Mouse (Mus musculus): ENCODE measurements around the gene Tspear. TPM values are rescaled to one million over a fixed set of nuclear protein-coding genes. Genes with fewer than 3 reads are reported as not detected.

Gene Tspear
- total RNA-seq, 2 experiments from 2014 or later = 0.45 to 1.0 TPM

GRCm38 (mm10) chr10:77864067-77864761 lies 177.8 kb downstream of the Tspear start:
- DNase-seq (ENCODE audit: low spot score in 2 of 2) = no peak

DNA sequence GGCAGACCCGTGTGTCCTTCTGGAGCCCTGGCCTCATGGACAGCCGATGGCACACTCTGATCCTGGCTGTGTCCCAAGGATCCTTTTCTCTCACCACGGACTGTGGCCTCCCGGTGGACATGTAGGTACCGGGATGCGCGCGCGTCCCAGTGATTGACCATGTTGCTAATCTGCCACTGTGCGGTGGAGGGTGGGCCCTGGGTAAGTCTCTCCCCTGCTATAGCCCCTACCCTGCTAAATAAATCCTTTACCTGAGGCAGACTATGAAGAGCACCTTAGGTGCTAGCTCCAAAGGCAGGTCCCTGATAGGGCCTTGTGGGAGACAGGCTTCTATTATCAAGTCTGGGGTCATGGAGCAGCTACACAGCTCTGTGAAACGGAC lies 178.4 kb downstream of the Tspear start:
- DNase-seq (ENCODE audit: low spot score in 2 of 2) = no peak

GRCm38 (mm10) chr10:77867546-77867945 lies 181.2 kb downstream of the Tspear start:
- DNase-seq (ENCODE audit: low spot score in 2 of 2) = no peak

- no peak for DNase-seq (ENCODE audit: low spot score in 2 of 2)
Measured at GRCm38 (mm10) chr10:77869651-77870050, 183.3 kb downstream of the Tspear start.

GRCm38 (mm10) chr10:77878985-77879384 lies 192.6 kb downstream of the Tspear start:
- no peak for DNase-seq (ENCODE audit: low spot score in 2 of 2)

DNA sequence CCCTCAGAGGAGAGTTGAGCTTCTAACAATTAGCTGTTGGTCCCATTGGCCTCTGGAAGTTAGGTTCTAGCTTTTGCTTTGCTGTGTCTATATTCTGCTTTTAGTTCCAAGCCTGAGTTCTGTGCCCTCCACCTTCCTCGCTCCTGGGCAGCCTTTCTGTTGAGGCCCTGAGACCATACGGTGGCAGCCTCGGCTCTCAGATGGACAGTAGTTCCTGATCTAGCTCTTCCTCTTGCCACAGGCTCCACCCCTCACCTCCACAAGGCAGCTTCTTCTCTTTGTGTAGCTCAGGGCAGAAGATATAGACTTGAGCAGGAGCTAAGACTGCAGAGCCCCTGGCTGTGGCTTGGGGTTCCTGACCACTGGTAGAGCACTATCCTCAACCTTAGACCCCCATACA lies 193.9 kb downstream of the Tspear start:
- no peak for DNase-seq (ENCODE audit: low spot score in 2 of 2)

DNA sequence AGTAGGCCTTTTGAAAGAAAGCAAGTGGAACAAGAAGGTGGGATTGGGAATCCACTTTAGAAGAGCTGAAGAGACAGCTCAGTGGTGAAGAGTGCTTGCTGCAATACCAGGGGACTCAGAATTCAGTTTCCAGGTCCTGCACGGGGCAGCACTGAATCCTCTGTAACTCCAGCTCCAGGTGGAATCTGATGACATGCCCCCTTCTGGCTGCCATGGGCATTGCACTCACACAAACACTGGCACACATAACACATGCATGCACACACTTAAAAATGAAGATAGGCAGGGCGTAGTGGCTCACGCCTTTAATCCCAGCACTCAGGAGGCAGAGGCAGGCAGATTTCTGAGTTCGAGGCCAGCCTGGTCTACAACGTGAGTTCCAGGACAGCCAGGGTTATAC lies 196.2 kb downstream of the Tspear start:
- no peak for DNase-seq (ENCODE audit: low spot score in 2 of 2)

GRCm38 (mm10) chr10:77886007-77886747 lies 199.8 kb downstream of the Tspear start:
- DNase-seq (ENCODE audit: low spot score in 2 of 2) = no peak

DNA sequence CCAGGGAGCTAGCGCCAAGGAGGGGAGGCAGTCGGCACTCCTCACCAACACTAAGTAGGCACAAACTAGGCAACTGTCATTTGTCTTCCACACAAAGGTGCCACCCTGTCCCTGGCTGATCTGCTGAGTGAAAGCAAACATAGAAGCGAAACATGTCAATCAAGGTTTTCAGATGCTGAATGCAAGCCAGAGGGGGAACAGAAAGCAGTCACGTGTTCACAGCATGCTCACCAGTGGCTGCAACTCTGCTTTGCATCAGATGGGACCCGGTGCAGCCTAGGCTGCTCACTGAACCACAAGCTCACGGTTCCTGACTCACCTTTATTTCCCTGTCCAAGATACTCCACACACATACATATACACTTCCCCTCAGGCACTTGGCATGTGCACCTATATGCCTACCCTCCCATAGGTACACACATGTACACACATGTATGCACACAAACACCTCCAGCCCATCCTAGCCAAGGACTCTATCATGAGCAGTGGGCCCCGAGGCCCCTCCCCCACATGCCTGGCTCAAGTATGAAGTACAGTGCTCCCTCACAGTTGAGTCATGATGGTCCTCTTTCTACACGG lies 204.7 kb downstream of the Tspear start:
- no peak for DNase-seq (ENCODE audit: low spot score in 2 of 2)

- DNase-seq (ENCODE audit: low spot score in 2 of 2) = no peak
Measured at GRCm38 (mm10) chr10:77895562-77895961, 209.2 kb downstream of the Tspear start.

DNA sequence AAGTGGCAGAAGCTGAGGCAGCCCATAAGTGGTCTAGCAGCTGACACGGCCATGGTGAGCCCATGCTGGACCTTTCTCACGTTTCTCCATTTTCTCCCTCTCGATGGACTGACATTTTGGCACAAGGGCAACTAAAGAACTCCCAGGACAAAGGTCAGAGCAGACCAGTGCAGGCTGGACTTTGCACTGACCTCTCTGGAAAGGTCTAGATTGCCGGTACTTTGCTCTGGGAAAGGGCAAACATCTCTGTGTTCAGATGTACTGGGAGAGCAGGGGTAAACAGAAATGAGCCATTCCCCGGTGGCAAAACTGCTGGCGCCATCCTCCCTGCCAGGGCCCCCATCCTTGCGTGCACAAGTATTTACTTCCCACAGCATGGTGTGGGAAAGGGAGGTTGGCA lies 213.8 kb downstream of the Tspear start:
- DNase-seq (ENCODE audit: low spot score in 2 of 2) = no peak

DNA sequence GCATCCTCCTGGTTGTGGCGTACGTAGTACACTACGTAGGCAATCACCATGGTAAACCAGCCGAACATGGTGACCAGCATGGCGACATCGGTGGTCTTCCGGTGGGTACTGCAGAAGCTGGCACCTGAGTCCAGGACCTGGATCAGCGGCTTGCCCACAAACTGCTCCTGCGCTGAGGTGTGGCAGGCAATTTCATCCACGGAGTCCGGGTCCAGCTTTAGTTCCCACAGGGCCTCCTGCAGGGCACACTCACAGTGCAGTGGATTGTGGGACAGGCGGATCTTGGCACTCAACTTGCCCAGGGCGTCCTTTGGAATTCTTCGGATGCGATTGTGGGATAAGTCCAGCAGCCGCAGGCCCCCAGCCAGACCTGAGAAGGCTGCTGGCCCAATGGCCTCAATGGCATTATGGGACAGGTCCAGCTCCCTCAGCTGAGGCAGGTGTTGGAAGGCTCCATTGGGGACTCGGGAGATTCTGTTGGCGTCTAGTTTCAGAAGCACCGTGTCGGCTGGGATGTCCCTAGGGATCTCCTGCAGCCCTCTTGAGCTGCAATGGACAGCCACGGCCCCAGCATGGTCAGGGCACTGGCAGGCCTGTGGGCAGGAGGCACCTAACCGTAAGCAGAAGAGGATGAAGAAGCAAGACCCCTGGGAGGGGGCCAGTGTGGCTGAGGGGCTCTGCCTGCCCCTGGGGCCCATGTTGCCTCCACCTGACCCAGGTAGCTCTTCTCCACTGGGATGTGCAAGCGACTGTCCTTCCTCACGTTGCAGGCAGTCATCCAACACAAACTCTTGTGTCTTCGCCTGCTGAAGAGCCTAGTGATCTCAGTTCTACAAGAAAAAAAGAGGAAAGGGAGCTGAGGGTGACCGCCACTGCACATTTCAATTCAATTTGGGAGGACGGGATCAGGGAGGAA lies 214.8 kb downstream of the Tspear start:
- no peak for DNase-seq (ENCODE audit: low spot score in 2 of 2)

DNA sequence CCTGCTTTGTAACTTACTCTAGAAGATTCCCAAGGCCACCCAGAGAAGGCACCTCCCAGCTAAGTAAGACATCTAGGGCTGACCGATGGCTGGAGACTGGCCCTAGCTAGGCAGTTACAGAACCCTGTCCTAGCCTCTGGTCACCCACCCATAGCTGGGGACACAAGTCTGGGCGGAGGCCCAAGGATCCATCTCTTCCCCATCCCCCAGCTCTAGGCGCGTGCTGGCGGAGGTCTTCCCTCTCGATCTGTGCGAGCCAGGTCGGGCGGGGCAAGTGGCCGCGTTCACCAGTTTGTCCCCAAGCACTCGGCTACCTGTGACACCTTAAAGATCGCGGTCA lies 215.5 kb downstream of the Tspear start:
- DNase-seq (ENCODE audit: low spot score in 2 of 2) = no peak

DNA sequence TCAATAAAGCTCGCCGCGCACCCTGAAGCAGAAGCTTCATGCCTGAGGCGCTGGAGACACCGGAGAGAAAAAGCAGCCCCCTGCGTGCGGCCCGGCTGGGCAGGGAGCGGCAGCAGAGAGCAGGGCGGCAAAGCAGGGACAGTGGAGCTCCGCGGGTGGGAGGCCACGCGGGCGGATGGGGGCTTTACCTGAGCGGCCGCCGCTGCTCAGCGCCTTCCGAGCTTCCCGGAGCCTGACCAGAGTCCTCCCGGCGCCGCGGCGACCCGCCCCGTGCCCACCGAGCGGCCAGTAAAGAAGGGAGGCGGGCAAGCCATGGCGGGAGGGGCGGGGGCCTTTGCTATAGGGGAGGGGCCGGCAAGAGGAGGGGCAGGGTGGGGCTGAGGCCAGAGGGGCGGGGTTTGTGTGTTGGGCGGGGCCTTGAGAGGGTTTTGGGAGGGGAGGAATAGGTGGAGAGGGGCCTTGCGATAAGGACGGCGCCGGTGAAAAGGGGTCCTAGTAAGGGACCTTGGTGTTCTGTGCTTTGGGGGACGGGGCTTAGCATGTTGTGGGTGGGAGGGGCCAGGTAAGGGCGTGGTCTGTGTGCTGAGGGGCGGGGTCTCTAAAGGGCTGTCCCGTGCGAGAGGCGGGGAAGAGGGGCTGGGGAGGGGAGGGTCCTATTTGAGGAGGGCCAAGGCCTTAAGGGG lies 216.0 kb downstream of the Tspear start, which contains the start of gene Lrrc3:
Lrrc3 (minus strand) TSS at position 326 of the 683 bp plus-strand sequence.
- DNase-seq (ENCODE audit: low spot score in 2 of 2) = peak; percentile 32 to 48

DNA sequence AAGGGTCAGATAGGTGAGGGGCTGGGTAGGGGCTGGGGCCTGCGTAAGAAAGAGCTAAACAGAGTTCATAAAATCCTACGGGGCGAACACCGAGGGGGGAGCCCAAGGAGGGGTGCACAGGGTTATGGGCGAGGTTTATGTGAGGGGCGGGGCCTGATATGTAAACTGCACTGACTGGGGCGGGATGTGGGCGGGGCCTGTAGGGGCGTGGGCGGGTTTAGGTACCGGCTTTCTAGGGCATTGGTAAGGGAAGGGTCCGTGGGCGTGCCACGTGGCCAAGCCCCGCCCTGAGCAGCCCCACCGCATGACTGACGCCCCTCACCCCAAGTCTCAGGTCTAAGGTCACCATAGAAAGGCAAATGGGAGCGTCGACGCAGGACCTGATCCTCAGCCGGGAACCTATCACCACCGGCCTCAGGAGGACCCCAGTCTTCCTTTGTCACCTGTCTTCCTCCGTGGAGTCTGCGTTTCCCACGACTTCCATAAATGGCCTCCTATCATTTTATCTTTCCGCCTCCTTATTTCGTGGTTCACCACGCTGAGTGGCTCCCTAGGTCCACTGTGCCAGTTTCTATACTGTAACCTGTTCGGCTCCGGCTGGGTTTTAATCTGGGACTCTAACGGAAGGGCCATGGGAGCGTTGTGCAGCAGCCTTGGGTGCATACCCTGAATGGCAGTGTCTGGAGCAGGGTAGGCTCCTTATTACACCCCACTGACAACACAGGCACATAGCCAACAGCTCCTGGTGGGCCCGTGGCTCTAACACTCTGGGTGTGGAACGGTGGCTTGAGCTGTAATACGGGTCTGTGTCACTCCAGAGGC lies 216.7 kb downstream of the Tspear start:
- peak in 1 of 2 experiments; percentile 13 for DNase-seq (ENCODE audit: low spot score in 2 of 2)

GRCm38 (mm10) chr10:77912605-77913004 lies 226.2 kb downstream of the Tspear start:
- DNase-seq (ENCODE audit: low spot score in 2 of 2) = no peak

DNA sequence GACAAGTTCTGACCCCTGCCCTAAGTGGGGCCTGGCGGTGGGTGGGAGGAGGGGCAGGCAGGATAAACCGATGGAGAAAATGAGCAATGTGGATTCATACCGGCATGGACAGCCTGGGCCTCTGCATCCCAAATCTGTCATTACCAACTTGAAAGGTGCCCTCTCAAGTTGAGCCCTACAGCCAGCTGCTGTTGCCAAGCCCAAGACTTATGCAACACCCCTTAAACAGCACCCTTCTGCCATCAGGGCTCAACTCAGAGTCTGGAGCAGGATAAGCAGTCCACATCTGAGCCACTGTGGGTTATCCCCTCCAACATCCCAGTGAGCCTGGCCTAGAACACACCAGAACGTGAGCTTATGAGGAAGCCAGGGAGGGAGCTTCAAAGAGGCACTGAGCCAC lies 226.9 kb downstream of the Tspear start:
- no peak for DNase-seq (ENCODE audit: low spot score in 2 of 2)

DNA sequence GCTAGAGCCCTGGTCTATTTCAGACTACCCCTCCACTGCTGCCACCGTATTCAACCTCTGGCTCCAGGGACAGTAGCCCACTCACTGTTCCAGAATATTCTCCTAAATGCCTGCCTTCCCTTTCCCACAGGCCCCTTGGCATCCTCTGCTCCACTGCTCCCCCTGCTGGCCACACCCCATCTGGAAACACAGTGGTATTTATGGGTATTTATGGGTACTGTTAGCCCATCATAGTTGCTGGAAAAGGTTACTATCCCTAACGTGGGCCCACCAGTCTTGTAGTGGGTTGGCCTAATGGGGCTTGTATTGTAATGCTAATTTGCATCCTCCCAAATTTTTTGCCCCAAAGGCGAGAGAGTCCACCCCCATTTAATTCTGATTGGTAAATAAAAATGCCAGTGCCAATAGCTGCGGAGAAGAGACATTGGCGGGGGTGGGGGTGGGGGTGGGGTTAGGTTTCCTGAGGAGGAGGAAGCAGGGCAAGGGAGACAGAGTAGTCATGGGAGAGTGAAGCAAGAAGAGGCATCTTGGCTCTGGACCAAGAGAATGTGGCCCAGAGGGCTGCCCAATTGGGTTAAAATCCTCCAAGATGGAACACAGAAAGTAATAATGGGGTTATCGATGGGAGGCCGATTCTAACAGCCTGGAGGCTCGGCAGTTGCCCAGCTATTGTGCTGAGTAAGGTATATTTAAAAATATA lies 230.4 kb downstream of the Tspear start:
- peak; percentile 41 to 44 for DNase-seq (ENCODE audit: low spot score in 2 of 2)

GRCm38 (mm10) chr10:77921009-77921408 lies 234.6 kb downstream of the Tspear start:
- DNase-seq (ENCODE audit: low spot score in 2 of 2) = no peak

Measured in adrenal gland, postnatal 4 days (tissue).